Mouse (Mus musculus): Measurements from ENCODE around the gene Tox2.

DNA sequence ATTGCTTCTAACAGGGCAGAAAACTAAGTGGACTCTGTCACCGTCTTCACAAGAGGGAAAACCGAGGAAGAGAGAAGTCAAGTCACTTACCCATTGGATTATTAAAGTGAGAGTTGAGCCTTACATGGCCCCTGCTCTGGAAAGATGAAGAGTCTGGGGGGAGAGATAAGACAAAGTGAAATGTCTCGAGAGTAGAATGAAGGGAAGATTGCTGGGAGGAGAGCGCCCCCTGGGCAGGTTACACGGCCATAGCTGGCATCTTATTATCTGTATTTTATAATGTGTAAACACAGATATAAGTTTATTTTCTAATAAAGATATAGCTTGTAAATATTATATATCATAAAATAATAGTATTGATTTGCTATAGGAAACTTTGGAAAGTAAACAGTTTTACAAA lies 147.5 kb downstream of the Tox2 start:
- TF ChIP-seq CTCF (IDR thresholded peaks at IDR 0.05; ENCODE audit: extremely low read depth, insufficient read depth, insufficient read length, insufficient replicate concordance) (no peak), POLR2A (IDR thresholded peaks at IDR 0.05; ENCODE audit: low read depth, low read length) (no peak)
